Mouse (Mus musculus): Measurements from ENCODE around the gene Galk2. TPM values are rescaled to one million over a fixed set of nuclear protein-coding genes. Genes with fewer than 3 reads are reported as not detected.

The Galk2 gene
- total RNA-seq (2021) = 10 to 100 TPM; 26.9 to 27.1 TPM
- long read RNA-seq, transcript Galk2-202 (10 exons, 1,928 nt) = major isoform, 16 of 26 reads
- long read RNA-seq, partial matches to known transcripts = 4 of 26 reads
- long read RNA-seq, other reads (novel, unspliced or antisense) = 3 of 26 reads

DNA sequence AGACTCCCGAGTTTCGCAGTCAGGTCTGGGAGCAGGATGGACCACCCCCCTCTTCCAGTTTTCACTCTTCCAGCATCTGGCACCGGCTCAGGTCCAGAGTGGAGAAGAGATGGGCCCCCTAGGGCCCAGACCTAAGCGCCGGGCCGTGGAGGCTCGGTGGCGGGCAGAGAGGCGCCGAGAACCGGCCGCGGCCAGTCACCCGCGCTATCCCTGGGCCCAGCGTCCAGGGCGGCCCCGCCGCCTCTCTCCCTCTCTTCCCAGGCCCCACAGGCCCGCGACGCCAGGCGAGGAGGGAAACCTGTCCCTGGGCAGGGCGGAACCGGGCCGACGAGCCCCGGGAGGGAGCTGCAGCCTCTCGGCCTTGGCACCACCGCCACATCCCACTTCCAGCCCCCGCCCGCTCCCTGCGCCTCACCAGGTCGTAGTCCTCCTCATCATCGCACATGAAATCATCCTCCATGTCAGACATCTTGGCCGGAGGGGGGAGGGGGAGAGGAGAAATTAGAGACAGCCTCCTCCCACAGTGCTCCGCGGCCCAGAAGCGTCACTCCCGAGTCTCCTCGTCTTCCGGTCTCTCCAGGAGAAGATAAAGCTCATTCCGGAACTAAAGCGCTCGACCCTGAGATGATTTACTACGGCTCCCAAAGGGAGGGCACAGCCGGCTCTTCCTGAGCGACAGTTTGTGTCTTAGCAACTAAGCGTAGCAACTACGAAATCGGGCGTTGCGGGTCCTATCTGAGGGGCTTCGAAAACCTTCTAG, at the start of gene Galk2, which contains the start of gene Cops2:
Gene Galk2 (plus strand): TSS at position 589 of the 760 bp plus-strand sequence.
Gene Cops2 (minus strand): TSS at position 619 of the 760 bp plus-strand sequence.
- peak; percentile 93 to 95 for DNase-seq (ENCODE audit: low spot score in 2 of 2)

- DNase-seq (ENCODE audit: low spot score in 2 of 2) = peak; percentile 36 to 41
These were observed 49.4 kb upstream of the Galk2 start for GRCm38 (mm10) chr2:125809551-125809950.

DNA sequence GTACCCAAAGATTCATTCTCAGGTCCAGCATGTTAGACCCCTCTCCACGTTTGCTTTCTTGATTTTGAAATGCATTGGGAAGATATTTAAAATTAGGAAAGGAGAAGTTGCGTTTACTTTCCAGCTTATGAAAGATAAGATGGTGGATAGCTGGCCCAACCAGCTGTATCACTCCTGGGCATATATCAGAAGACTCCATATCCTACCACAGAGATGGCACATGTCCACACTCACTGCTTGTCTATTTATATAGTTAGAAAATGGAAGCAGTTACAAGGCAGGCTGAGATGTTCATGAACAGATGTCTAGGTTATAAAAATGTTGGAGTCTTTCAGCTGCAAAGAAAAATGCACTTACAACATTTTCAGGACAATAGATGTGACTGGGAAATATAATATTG, 47.6 kb upstream of the Galk2 start:
- no peak for DNase-seq (ENCODE audit: low spot score in 2 of 2)

- DNase-seq (ENCODE audit: low spot score in 2 of 2) = no peak
These were observed 44.8 kb upstream of the Galk2 start for GRCm38 (mm10) chr2:125813972-125814595.

DNA sequence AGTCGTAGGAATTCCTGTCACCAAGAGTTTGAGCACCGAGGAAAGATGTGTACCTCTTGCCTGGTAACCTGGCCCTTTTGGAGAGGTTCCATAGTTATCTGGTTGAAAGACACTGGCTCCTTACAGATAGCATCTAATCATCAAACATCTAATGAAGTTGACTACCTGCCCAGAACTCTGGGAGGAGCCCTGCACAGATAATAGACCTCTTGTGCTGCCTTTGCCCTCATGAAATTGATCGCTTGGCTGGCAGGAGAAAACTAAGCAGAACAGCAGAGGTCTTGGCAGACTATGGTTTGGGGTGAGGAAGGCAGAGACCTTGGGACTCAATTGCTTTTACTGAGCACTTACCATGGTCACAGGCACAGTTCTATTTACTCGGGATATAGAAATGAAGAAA, 38.5 kb upstream of the Galk2 start:
- no peak for DNase-seq (ENCODE audit: low spot score in 2 of 2)

DNA sequence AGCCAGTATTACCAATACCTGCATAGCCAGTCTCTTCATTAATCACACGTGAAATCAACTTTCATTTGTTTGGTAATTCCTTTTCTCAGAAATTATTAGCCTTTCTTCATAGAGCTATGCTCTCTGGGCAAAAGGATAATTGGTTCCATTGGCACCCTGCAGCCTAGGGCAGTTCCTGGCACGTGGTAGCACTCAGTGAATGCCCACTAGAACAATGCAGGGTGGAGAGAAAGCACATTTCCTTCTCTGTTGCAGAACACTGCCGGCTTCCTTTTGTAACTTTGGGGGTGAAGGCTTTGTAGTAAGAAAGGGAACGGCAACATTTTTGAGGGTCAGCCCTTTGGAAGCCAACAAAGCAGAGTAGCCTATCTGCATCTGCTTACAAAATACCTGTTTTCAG, 32.7 kb upstream of the Galk2 start:
- no peak for DNase-seq (ENCODE audit: low spot score in 2 of 2)

- DNase-seq (ENCODE audit: low spot score in 2 of 2) = no peak
These were observed 31.0 kb upstream of the Galk2 start for GRCm38 (mm10) chr2:125827898-125828297.

GRCm38 (mm10) chr2:125829924-125830323, 29.0 kb upstream of the Galk2 start:
- no peak for DNase-seq (ENCODE audit: low spot score in 2 of 2)

- no peak for DNase-seq (ENCODE audit: low spot score in 2 of 2)
These were observed 20.8 kb upstream of the Galk2 start for GRCm38 (mm10) chr2:125838091-125838490.

DNA sequence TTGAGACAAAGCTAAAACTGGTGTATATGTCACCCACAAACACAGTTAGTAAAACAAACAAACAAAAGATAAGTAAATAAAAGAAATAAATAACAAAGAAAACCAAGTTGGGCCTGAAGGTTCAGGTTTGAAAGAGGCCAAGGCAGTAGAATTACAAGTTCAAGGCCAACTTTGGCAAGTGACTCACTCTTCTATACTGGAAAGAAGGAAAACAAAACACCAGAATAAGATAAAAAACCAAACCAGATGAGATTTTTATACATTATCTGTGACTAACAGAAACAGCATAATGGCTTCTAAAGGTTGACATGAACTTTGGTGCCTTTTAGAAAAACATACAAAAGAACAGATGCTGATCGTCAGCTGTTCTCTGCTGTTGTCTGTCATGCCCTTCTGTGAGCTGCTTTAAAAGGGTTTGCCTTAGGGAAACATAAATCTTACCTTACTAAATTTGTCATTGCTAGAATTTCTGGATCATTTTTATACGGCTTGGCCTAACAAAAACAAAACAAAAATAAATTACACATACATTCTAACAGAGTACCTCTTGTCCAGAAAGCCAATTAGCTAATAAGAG, 20.1 kb upstream of the Galk2 start:
- no peak for DNase-seq (ENCODE audit: low spot score in 2 of 2)

GRCm38 (mm10) chr2:125851237-125851636, 7.7 kb upstream of the Galk2 start:
- no peak for DNase-seq (ENCODE audit: low spot score in 2 of 2)

DNA sequence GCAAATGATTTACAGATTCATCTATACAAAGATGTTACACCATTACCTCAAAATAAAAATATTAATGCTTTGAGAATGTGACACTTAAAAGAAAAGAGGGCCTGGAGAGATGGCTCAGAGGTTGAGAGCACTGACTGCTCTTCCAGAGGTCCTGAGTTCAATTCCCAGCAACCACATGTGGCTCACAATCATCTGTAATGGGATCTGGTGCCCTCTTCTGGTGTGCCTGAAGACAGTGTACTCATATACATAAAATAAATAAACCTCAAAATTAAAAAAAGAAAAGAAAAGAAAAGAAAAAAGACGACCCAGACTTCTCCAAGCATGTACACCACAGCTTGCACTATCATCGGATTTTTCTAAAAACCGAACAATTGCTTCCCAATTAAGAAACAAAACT, 1.2 kb upstream of the Galk2 start:
- no peak for DNase-seq (ENCODE audit: low spot score in 2 of 2)

- DNase-seq (ENCODE audit: low spot score in 2 of 2) = no peak
These were observed 4.9 kb downstream of the Galk2 start for GRCm38 (mm10) chr2:125863799-125864198.

DNA sequence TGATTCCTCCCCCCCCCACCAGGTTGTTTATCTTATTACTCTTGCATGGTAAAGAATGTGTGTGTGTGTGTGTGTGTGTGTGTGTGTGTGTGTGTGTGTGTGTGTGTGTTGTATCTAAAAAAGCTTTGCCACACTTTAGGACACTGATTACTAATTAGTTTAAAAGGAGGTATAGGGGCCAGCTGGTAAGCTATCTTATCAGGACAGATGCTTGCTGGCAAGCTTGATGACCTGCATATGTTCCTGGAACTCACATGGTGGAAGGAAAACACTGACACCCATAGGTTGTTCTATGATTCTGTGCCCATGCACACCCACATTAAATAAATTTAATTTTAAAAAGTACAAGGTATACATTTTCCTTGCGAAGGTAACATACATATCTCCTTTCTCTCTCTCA, 5.6 kb downstream of the Galk2 start:
- DNase-seq (ENCODE audit: low spot score in 2 of 2) = no peak

- DNase-seq (ENCODE audit: low spot score in 2 of 2) = no peak
These were observed 6.7 kb downstream of the Galk2 start for GRCm38 (mm10) chr2:125865585-125865984.

DNA sequence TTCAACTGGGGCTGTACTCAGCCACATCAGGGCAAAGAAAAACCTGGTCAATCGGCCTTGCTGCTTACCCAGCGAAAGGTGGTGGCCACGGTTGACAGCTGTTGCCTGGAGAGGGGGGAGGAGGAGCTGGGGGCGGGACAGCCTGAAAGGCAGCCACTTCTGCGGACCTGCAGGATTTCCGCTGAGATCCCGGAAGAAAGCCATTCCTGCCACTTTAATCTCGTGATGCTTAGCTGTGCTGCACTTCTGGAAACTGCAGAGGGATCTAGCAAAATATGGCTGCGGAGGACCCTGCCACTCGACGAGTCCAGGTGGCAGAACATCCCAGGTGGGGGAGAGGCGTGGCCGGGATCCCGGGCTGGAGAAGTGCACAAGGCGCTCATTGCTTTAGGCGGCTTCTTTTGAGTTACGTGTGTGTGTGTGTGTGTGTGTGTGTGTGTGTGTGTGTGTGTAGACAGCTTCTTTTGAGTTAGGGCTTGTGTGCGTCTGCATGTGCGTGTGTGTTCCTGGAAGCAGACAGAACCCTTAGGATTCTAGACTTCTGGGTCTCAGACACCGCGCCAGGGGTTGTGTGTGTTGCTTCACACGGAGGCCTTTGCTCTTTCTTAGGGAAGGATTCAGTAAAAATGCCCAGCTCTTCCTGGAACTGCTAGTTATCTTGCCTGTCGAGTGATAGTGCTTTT, 7.3 kb downstream of the Galk2 start:
- DNase-seq (ENCODE audit: low spot score in 2 of 2) = peak; percentile 25 to 44

- no peak for DNase-seq (ENCODE audit: low spot score in 2 of 2)
These were observed 9.4 kb downstream of the Galk2 start for GRCm38 (mm10) chr2:125868301-125868700.

DNA sequence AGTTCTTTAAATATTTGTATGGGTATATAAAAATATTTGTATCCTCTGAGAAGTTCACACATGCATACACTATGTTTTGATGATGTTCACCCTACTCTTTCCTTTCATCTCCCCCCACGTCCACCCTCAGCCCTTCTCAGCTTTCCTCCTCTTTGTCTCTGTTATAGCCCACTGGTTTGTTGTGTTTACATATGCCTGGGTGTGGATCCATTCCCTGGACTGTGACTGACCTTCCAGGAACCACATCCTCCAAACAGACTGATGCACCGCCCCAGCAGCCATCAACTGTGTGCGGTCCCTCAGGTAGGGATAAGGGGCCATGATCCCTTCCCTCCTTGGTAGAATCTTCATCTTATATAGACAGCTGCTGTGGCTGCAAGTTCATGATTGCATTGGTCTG, 11.2 kb downstream of the Galk2 start:
- no peak for DNase-seq (ENCODE audit: low spot score in 2 of 2)

GRCm38 (mm10) chr2:125885891-125886576, 27.1 kb downstream of the Galk2 start:
- DNase-seq (ENCODE audit: low spot score in 2 of 2) = peak in 1 of 2 experiments; percentile 18

DNA sequence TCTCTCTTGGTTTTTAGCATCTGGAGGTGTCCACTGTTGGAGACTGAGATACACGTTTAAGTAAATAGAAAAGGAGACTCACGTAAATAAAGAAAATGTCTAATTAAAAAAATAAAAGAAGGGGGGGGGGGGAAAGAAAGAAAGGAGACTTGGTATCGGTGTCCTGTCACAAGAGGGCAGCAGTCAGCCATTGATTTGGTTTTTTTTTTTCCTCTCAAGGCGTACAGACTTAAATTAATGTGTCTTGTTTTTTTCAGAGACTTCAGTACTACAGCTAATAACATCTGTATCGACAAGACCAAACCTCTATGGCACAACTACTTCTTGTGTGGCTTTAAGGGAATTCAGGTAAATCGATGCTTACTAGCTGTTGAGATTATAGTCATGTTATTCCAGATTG, 34.2 kb downstream of the Galk2 start:
- peak; percentile 43 to 60 for DNase-seq (ENCODE audit: low spot score in 2 of 2)

DNA sequence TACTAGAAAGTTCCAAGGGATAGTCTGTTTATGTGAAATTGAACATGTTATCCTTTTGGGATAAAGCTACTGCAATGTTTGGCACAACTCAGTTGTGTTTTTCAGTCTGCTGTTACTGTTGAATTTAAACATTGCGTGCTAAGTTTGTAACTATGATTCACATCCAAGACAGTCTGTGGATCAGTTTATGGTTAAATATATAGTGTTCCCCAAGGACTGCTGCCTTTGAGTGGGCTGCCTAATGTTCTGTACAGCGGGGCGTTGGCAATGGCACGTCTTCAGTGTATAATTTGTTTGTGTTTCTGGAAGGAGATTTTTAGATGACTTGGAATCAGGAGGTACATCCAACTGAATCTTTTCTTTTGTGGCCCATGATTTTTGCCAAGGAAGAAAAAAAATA, 36.2 kb downstream of the Galk2 start:
- DNase-seq (ENCODE audit: low spot score in 2 of 2) = no peak

Measured in layer of hippocampus, postnatal 10 days (tissue).